Mouse (Mus musculus) kidney, embryonic 14.5 days (tissue): ENCODE measurements around the gene Snx9. TPM values are rescaled to one million over a fixed set of nuclear protein-coding genes. Genes with fewer than 3 reads are reported as not detected.

Experiments
- ATAC-seq: fragments of 200-750 bp; cut with Nextera tagmentation; 2 replicates; pipeline ENCODE4 v1.8.0; 2017; ENCODE audit warnings: moderate number of reproducible peaks, mild to moderate bottlenecking, moderate TSS enrichment, moderate library complexity; ENCODE audit not compliant: low FRiP score, low TSS enrichment
- H3K27ac ChIP-seq: fragments of 300-500 bp; sonication (generic); 2 replicates; pipeline ENCODE4 v1.5.1; 2014; ENCODE audit warnings: low read depth, mild to moderate bottlenecking, low read length, moderate library complexity, mixed read lengths
- H3K27me3 ChIP-seq: fragments of 300-500 bp; sonication (generic); 2 replicates; pipeline ENCODE4 v1.6.1; 2014; ENCODE audit warnings: mild to moderate bottlenecking, low read length; ENCODE audit not compliant: control insufficient read depth, insufficient read depth
- H3K36me3 ChIP-seq: fragments of 300-500 bp; sonication (generic); 2 replicates; pipeline ENCODE4 v1.6.1; 2014; ENCODE audit warnings: low read length, mixed read lengths; ENCODE audit not compliant: control insufficient read depth, insufficient read depth
- H3K4me1 ChIP-seq: fragments of 300-500 bp; sonication (generic); 2 replicates; pipeline ENCODE4 v1.6.1; 2014; ENCODE audit warnings: low read length, mixed read lengths; ENCODE audit not compliant: control insufficient read depth, insufficient read depth
- H3K4me2 ChIP-seq: fragments of 300-500 bp; sonication (generic); replicated peaks from 2 replicates; pipeline ENCODE4 v1.6.1; 2014; ENCODE audit warnings: low read depth, mild to moderate bottlenecking, low read length
- H3K4me3 ChIP-seq: fragments of 300-500 bp; sonication (generic); 2 replicates; pipeline ENCODE4 v1.5.1; 2014; ENCODE audit warnings: mild to moderate bottlenecking, low read length
- H3K9ac ChIP-seq: fragments of 300-500 bp; sonication (generic); 2 replicates; pipeline ENCODE4 v1.6.1; 2014; ENCODE audit warnings: low read depth, mild to moderate bottlenecking, low read length, moderate library complexity
- H3K9me3 ChIP-seq: fragments of 300-500 bp; sonication (generic); 2 replicates; pipeline ENCODE4 v1.6.1; 2016; ENCODE audit warnings: low read length; ENCODE audit not compliant: control insufficient read depth
- WGBS: fragments of 180-500 bp; shearing (Covaris S2); extraction: QIAGEN DNeasy Blood & Tissue Kit; methylation state at CpG from one replicate; pipeline ENCODE4 v1.1.7; 2014; 5-methylcytosine and 5-hydroxymethylcytosine counted together
- polyA plus RNA-seq: library from polyadenylated mRNA; unstranded; fragments of >200 nt; fragmentation: Nextera tagmentation; extraction: Ambion mirVana; gene quantifications from 2 replicates; pipeline ENCODE4 v1.2.1, GENCODE M21; 2014

Snx9 gene
- polyA plus RNA-seq, 1 experiment from 2014 or later = 44.5 TPM

GRCm38 (mm10) chr17:5943053-5943452 lies 101.9 kb downstream of the Snx9 start:
- Histone ChIP-seq H3K4me1 (peaks cover 3% of the 10 kb centered on the region; the same call in 1 of the 2 replicates), H3K27me3 (no peaks in the 10 kb centered on the region), H3K27ac (no peak overlapping the region), H3K36me3 (no peaks in the 10 kb centered on the region), H3K9me3 (no peaks in the 10 kb centered on the region), H3K9ac (no peak overlapping the region), H3K4me2 (no peak overlapping the region), H3K4me3 (no peak overlapping the region)
- no peak for ATAC-seq
- WGBS = 61% methylated on average over 1 of the region's 1 CpGs

GRCm38 (mm10) chr17:5947039-5947438 lies 105.9 kb downstream of the Snx9 start:
- Histone ChIP-seq H3K27ac (no peak overlapping the region), H3K36me3 (no peaks in the 10 kb centered on the region), H3K4me2 (no peak overlapping the region), H3K27me3 (no peaks in the 10 kb centered on the region), H3K9ac (no peak overlapping the region), H3K4me3 (no peak overlapping the region), H3K4me1 (peaks cover 3% of the 10 kb centered on the region; the same call in 1 of the 2 replicates), H3K9me3 (no peaks in the 10 kb centered on the region)
- WGBS = 75% methylated on average over 3 of the region's 3 CpGs
- ATAC-seq = no peak

- Histone ChIP-seq H3K27ac (no peak overlapping the region), H3K4me3 (no peak overlapping the region), H3K9me3 (no peaks in the 10 kb centered on the region), H3K9ac (no peak overlapping the region), H3K36me3 (no peaks in the 10 kb centered on the region), H3K4me2 (no peak overlapping the region), H3K4me1 (no peaks in the 10 kb centered on the region), H3K27me3 (no peaks in the 10 kb centered on the region)
- 72% methylated on average over 4 of the region's 4 CpGs for WGBS
- ATAC-seq = no peak
Observed at GRCm38 (mm10) chr17:5952455-5952854, 111.3 kb downstream of the Snx9 start.

GRCm38 (mm10) chr17:5956350-5957000 lies 115.3 kb downstream of the Snx9 start:
- ATAC-seq = no peak
- Histone ChIP-seq H3K4me3 (no peak overlapping the region), H3K27me3 (no peaks in the 10 kb centered on the region), H3K9ac (no peak overlapping the region), H3K9me3 (no peaks in the 10 kb centered on the region), H3K27ac (no peak overlapping the region), H3K4me2 (no peak overlapping the region), H3K4me1 (peaks cover 9% of the 10 kb centered on the region), H3K36me3 (no peaks in the 10 kb centered on the region)
- 93% methylated on average over 2 of the region's 2 CpGs for WGBS

GRCm38 (mm10) chr17:5957097-5957496 lies 116.0 kb downstream of the Snx9 start:
- no peaks in the 10 kb centered on the region for H3K36me3 ChIP-seq
- no peak overlapping the region for H3K4me2 ChIP-seq
- WGBS = 61% methylated on average over 3 of the region's 3 CpGs
- H3K27ac ChIP-seq = no peak overlapping the region
- no peak for ATAC-seq
- no peaks in the 10 kb centered on the region for H3K9me3 ChIP-seq
- H3K9ac ChIP-seq = no peak overlapping the region
- peaks cover 9% of the 10 kb centered on the region for H3K4me1 ChIP-seq
- H3K4me3 ChIP-seq = no peak overlapping the region
- no peaks in the 10 kb centered on the region for H3K27me3 ChIP-seq

GRCm38 (mm10) chr17:5958229-5958628 lies 117.1 kb downstream of the Snx9 start:
- H3K27me3 ChIP-seq = no peaks in the 10 kb centered on the region
- no peak for ATAC-seq
- peaks cover 9% of the 10 kb centered on the region for H3K4me1 ChIP-seq
- H3K4me2 ChIP-seq = no peak overlapping the region
- WGBS = 90% methylated on average over 5 of the region's 5 CpGs
- no peaks in the 10 kb centered on the region for H3K36me3 ChIP-seq
- H3K9ac ChIP-seq = no peak overlapping the region
- H3K27ac ChIP-seq = no peak overlapping the region
- H3K4me3 ChIP-seq = no peak overlapping the region
- no peaks in the 10 kb centered on the region for H3K9me3 ChIP-seq

GRCm38 (mm10) chr17:5958636-5959035 lies 117.5 kb downstream of the Snx9 start:
- peaks cover 9% of the 10 kb centered on the region for H3K4me1 ChIP-seq
- no peak for ATAC-seq
- no peak overlapping the region for H3K27ac ChIP-seq
- H3K9me3 ChIP-seq = no peaks in the 10 kb centered on the region
- 79% methylated on average over 10 of the region's 10 CpGs for WGBS
- no peak overlapping the region for H3K4me3 ChIP-seq
- H3K4me2 ChIP-seq = no peak overlapping the region
- H3K36me3 ChIP-seq = no peaks in the 10 kb centered on the region
- H3K27me3 ChIP-seq = no peaks in the 10 kb centered on the region
- no peak overlapping the region for H3K9ac ChIP-seq

- no peak overlapping the region for H3K27ac ChIP-seq
- no peaks in the 10 kb centered on the region for H3K36me3 ChIP-seq
- 49% methylated on average over 7 of the region's 7 CpGs for WGBS
- peak; percentile 20; the same call in 1 of the 2 replicates for ATAC-seq
- no peak overlapping the region for H3K9ac ChIP-seq
- H3K9me3 ChIP-seq = no peaks in the 10 kb centered on the region
- H3K4me2 ChIP-seq = no peak overlapping the region
- H3K4me3 ChIP-seq = no peak overlapping the region
- no peaks in the 10 kb centered on the region for H3K27me3 ChIP-seq
- H3K4me1 ChIP-seq = peaks cover 9% of the 10 kb centered on the region
Observed at GRCm38 (mm10) chr17:5959096-5959495, 118.0 kb downstream of the Snx9 start.

- no peak overlapping the region for H3K4me2 ChIP-seq
- H3K36me3 ChIP-seq = no peaks in the 10 kb centered on the region
- no peak overlapping the region; the same call in 1 of the 2 replicates for H3K27ac ChIP-seq
- 41% methylated on average over 9 of the region's 9 CpGs for whole genome bisulfite sequencing
- peaks cover 9% of the 10 kb centered on the region for H3K4me1 ChIP-seq
- no peak overlapping the region for H3K9ac ChIP-seq
- no peak for ATAC-seq
- H3K9me3 ChIP-seq = no peaks in the 10 kb centered on the region
- H3K27me3 ChIP-seq = no peaks in the 10 kb centered on the region
- no peak overlapping the region for H3K4me3 ChIP-seq
Observed at GRCm38 (mm10) chr17:5959802-5960201, 118.7 kb downstream of the Snx9 start.
